Mouse (Mus musculus): Measurements from ENCODE around the gene Ovgp1.
"Not testable (repeated sequence)": the region's sequence is repeated elsewhere in the genome, so short reads cannot be mapped to it uniquely, and the experiment has no call there.

Gene Ovgp1

GRCm38 (mm10) chr3:105994730-105995129, 21.2 kb downstream of the Ovgp1 start:
- no peak for DNase-seq (ENCODE audit: low read depth)

- DNase-seq (ENCODE audit: low read depth) = no peak
Observed at GRCm38 (mm10) chr3:106000707-106001375, 27.3 kb downstream of the Ovgp1 start.

GRCm38 (mm10) chr3:106001416-106002370, 28.2 kb downstream of the Ovgp1 start:
- DNase-seq (ENCODE audit: low read depth) = no peak

DNA sequence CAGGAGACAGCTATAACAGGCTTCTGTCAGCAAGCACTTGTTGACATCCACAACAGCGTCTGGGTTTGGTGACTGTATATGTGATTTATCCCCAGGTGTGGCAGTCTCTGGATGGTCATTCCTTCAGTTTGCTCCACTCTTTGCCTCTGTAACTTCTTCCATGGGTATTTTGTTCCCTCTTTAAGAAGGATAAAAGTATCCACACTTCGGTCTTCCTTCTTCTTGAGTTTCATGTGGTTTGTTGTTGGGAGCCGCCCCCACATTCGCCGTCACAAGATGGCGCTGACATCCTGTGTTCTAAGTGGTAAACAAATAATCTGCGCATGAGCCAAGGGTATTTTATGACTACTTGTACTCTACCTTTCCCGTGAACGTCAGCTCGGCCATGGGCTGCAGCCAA, 29.8 kb downstream of the Ovgp1 start:
- not testable (repeated sequence) for DNase-seq (ENCODE audit: low read depth)

GRCm38 (mm10) chr3:106014546-106014945, 41.0 kb downstream of the Ovgp1 start, which contains the start of gene Pifo:
Gene Pifo, minus strand, starts transcription at chr3:106014646.
- no peak for DNase-seq (ENCODE audit: low read depth)

DNA sequence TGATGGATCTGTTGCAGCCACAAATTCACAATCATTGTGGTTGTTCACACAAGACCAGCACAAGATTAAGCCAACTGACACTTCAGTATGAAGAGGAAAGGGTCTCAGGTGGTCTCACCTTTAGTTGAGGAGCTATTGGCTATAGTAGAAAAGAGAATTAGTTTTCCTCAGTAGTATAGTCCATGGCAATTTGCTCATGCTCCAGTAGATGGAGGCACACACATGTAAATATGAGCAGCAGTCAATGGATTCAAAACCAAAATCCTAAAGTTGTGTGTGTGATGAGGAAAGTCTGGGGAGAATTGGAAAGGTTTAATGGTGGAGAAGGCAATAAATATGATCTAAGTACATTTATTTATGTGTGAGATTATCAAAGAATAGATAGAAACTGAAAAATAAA, 48.3 kb downstream of the Ovgp1 start:
- no peak for DNase-seq (ENCODE audit: low read depth)

- DNase-seq (ENCODE audit: low read depth) = no peak
Observed at GRCm38 (mm10) chr3:106024135-106024534, 50.6 kb downstream of the Ovgp1 start.

DNA sequence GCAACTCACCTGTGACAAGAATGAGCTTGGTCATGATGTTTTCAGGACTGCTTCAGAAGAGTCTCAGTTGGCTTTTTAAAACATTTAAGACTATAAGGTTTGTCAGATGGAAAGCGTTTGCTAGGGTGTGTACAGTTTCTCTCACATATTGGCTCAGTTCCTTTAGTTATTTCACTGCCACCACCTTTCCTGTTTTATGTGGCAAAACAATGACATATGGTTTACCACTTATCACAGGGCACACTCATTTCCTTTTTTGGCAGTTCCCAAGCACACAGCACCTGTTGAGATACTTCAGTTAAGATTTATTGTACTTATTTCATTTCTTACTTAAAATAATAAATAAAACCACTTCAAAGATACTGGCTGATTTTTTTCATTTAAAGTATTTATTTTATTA, 59.3 kb downstream of the Ovgp1 start, which contains the start of gene Chil5:
Gene Chil5 (minus strand): TSS at position 34 of the 400 bp plus-strand sequence.
- no peak for DNase-seq (ENCODE audit: low read depth)

Measured in c-Kit-positive CD71-positive TER-119-negative erythroid progenitor cells, embryonic 14.5 days (primary cell).